Mouse (Mus musculus): ENCODE measurements at regions not wholly inside any gene's neighbourhood (a gene's known extent, or its start where the extent isn't known, plus 50 kb on each side); places are given as distances from the start of the nearest gene placed in this dataset.

DNA sequence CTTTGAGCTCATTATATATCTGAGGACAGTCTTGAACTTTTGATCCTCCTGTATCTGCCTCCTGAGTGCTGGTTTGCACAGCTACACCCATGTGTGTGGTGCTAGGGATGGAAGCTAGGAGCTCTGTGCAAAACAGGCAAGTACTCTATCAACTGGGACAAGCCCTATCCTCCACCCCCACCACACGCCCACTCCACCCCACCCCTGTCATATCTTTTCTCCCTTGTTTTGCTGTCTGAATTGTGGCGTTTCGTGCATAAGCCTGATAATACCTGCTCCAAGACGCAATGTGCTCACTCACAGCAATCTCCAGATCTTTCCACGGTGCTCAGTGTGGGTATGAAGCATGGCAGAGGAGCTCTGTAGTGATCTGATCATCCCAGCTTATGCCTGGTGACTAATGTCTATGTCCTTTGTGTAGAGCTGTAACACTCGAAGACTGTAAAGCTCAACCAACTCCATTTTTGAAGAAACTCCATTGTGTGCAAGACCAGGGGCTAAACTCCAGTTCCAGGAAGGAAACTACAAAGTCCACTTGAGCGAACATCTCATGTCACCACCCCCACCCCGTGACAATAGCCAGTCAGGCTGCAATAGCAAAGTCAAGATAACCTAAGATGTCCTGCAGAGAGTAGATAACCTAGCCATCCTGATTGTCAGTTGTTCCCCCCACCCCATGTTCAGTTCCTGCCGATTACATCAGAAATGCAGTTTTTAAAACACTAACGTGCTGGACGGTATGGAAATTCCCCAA, 52.2 kb upstream of the Asb17 start:
- TF ChIP-seq CTCF (IDR thresholded peaks at IDR 0.05; ENCODE audit: control insufficient read depth, insufficient read depth, insufficient read length) = no peak
- no peak for TF ChIP-seq MYOD1 (IDR thresholded peaks at IDR 0.05; ENCODE audit: control insufficient read depth, insufficient read length, low read depth)
